Mouse (Mus musculus) megakaryocyte-erythroid progenitor cell, adult 5-6 weeks (primary cell): Measurements from ENCODE around the gene Akap5. TPM values are rescaled to one million over a fixed set of nuclear protein-coding genes. Genes with fewer than 3 reads are reported as not detected.

ENCODE experiments used
- ATAC-seq: replicated peaks from 2 replicates; pipeline ENCODE4 v1.8.0; 2016; ENCODE audit warnings: mild to moderate bottlenecking, inconsistent platforms; ENCODE audit not compliant: severe bottlenecking, poor library complexity, low FRiP score, low TSS enrichment
- total RNA-seq, 2 experiments: library from RNA; stranded (forward) in 1 of 2; stranded (reverse) in 1 of 2; fragments of 200-1000, 215-1000 nt in 1 of 2; fragments of >200 nt in 1 of 2; fragmentation: Nextera tagmentation in 1 of 2; gene quantifications; 2 replicates each; pipeline ENCODE4 v1.2.3; 2014 to 2017

Akap5 gene
- total RNA-seq, 2 experiments from 2014 or later: 1.2 to 4.8 TPM

- ATAC-seq: no peak
Measured at GRCm38 (mm10) chr12:76366276-76366675, 41.6 kb downstream of the Akap5 start.

GRCm38 (mm10) chr12:76367096-76367995 lies 42.7 kb downstream of the Akap5 start:
- ATAC-seq: peak; percentile 3; the same call in 1 of the 2 replicates

- ATAC-seq: no peak
Measured at GRCm38 (mm10) chr12:76368201-76368789, 43.6 kb downstream of the Akap5 start.

GRCm38 (mm10) chr12:76368790-76369205 lies 44.1 kb downstream of the Akap5 start:
- ATAC-seq: no peak

GRCm38 (mm10) chr12:76369206-76369977 lies 44.7 kb downstream of the Akap5 start, which contains the start of gene Zbtb25:
Zbtb25 (minus strand) TSS chr12:76369602.
- ATAC-seq: peak; percentile 22; the same call in 1 of the 2 replicates

- peak; percentile 22 for ATAC-seq
Measured at GRCm38 (mm10) chr12:76369978-76370830, 45.5 kb downstream of the Akap5 start, which contains the start of gene Zbtb1. Zbtb1 (plus strand) TSS chr12:76370266.

GRCm38 (mm10) chr12:76370831-76371571 lies 46.3 kb downstream of the Akap5 start:
- ATAC-seq: 0 out of 2 replicates have a peak, but pooled peaks have one; percentile 18

GRCm38 (mm10) chr12:76372046-76372445 lies 47.4 kb downstream of the Akap5 start:
- ATAC-seq: no peak

- peak; percentile 31; the same call in 1 of the 2 replicates for ATAC-seq
Measured at GRCm38 (mm10) chr12:76372881-76373818, 48.5 kb downstream of the Akap5 start.

GRCm38 (mm10) chr12:76373991-76374390 lies 49.3 kb downstream of the Akap5 start:
- no peak for ATAC-seq

GRCm38 (mm10) chr12:76374911-76375310 lies 50.2 kb downstream of the Akap5 start:
- ATAC-seq: no peak

GRCm38 (mm10) chr12:76375506-76375905 lies 50.8 kb downstream of the Akap5 start:
- ATAC-seq: peak; percentile 62

- peak; percentile 70 for ATAC-seq
Measured at GRCm38 (mm10) chr12:76376649-76377048, 52.0 kb downstream of the Akap5 start.

GRCm38 (mm10) chr12:76377059-76377458 lies 52.4 kb downstream of the Akap5 start:
- no peak for ATAC-seq

GRCm38 (mm10) chr12:76377726-76378125 lies 53.0 kb downstream of the Akap5 start:
- ATAC-seq: no peak

- no peak for ATAC-seq
Measured at GRCm38 (mm10) chr12:76378556-76378955, 53.9 kb downstream of the Akap5 start.

GRCm38 (mm10) chr12:76380151-76380550 lies 55.5 kb downstream of the Akap5 start:
- no peak for ATAC-seq
